Comparison of ENCODE assay signal across 8 mouse cellular contexts in genomic region chr1:88562361-88562760, GRCm38 (mm10). TPM values are rescaled to one million over a fixed set of nuclear protein-coding genes. Genes with fewer than 3 reads are reported as not detected.
DNase-seq lines count a peak whose midpoint lies in the region; ATAC-seq and TF ChIP-seq lines count a peak whose summit lies in the region.

No protein-coding gene starts in this region.

- no peak overlapping the region for H3K27ac ChIP-seq in forebrain, embryonic 14.5 days (ENCODE audit: low read depth, low read length)

- H3K36me3 ChIP-seq in G1E (replicated peaks): no peaks in the 10 kb centered on the region
- no peaks in the 10 kb centered on the region for H3K36me3 ChIP-seq in forebrain, embryonic 14.5 days (ENCODE audit: control insufficient read depth, insufficient read depth, low read length)

- H3K9ac ChIP-seq in forebrain, embryonic 14.5 days (ENCODE audit: low read length): no peak overlapping the region

- peaks cover 5% of the 10 kb centered on the region for H3K27me3 ChIP-seq in G1E (ENCODE audit: insufficient read depth, low read length)
- H3K27me3 ChIP-seq in forebrain, embryonic 14.5 days (replicated peaks; ENCODE audit: control insufficient read depth, insufficient read depth, low read length): no peaks in the 10 kb centered on the region

- 22% methylated on average over 3 of the region's 3 CpGs for WGBS in forebrain, embryonic 14.5 days
- WGBS in lung, adult 2 months: 36% methylated on average over 3 of the region's 3 CpGs

- peak; percentile 83 for TF ChIP-seq CTCF in G1E (IDR thresholded peaks at IDR 0.05; ENCODE audit: low read depth, low read length)
- TF ChIP-seq CTCF in lung, adult 2 months (IDR thresholded peaks at IDR 0.05; ENCODE audit: insufficient read depth, low read length): peak; percentile 88

- no peaks in the 10 kb centered on the region for H3K9me3 ChIP-seq in G1E (replicated peaks)
- no peaks in the 10 kb centered on the region for H3K9me3 ChIP-seq in forebrain, embryonic 14.5 days (replicated peaks; ENCODE audit: control insufficient read depth, low read length)

- DNase-seq in G1E (ENCODE audit: low spot score): peak; percentile 14
- DNase-seq in c-Kit-positive CD71-negative TER-119-negative erythroid progenitor cells, embryonic 14.5 days (ENCODE audit: low read depth): peak; percentile 74
- peak; percentile 81 for DNase-seq in forebrain, embryonic 14.5 days (ENCODE audit: low spot score)
- DNase-seq in heart, postnatal 36 days: peak; percentile 86 to 91
- peak; percentile 62 to 81 for DNase-seq in layer of hippocampus, adult 18-20 months (ENCODE audit: low spot score in 2 of 2)
- DNase-seq in lung, adult 2 months: peak; percentile 87
- DNase-seq in retina, postnatal 1 day: peak; percentile 81
- DNase-seq in thymus, postnatal 36 days: peak; percentile 86 to 89

- intact Hi-C loops in heart, postnatal 36 days (cut with DNase I): loop anchor here (1.0 to 10.0 kb wide), 4 partner anchors 106 to 632 kb away; no protein-coding TSS in a partner anchor

- H3K4me1 ChIP-seq in G1E (ENCODE audit: insufficient read depth, low read depth, low read length): peaks cover 2% of the 10 kb centered on the region; the same call in 1 of the 2 replicates
- H3K4me1 ChIP-seq in forebrain, embryonic 14.5 days (ENCODE audit: control insufficient read depth, insufficient read depth, low read length): peaks cover 2% of the 10 kb centered on the region; the same call in 1 of the 2 replicates
- peaks cover 6% of the 10 kb centered on the region for H3K4me1 ChIP-seq in lung, adult 2 months (ENCODE audit: control insufficient read depth, insufficient read depth, low read length)

- no peak for ATAC-seq in G1E (ENCODE audit: extremely low read depth, insufficient number of reproducible peaks, low FRiP score, poor library complexity, severe bottlenecking)
- peak; percentile 80 for ATAC-seq in forebrain, embryonic 14.5 days

- H3K4me3 ChIP-seq in G1E (ENCODE audit: low read depth, low read length): no peak overlapping the region
- H3K4me3 ChIP-seq in forebrain, embryonic 14.5 days (ENCODE audit: low read depth, low read length): no peak overlapping the region
- H3K4me3 ChIP-seq in lung, adult 2 months (replicated peaks; ENCODE audit: extremely low read depth, low read depth, low read length): no peak overlapping the region

- H3K4me2 ChIP-seq in forebrain, embryonic 14.5 days (ENCODE audit: low read length): no peak overlapping the region

- no peak for TF ChIP-seq POLR2A in lung, adult 2 months (IDR thresholded peaks at IDR 0.05; ENCODE audit: borderline replicate concordance, extremely low read depth, low read depth, low read length)

RNA-seq across cellular contexts. Expression of gene Glrp1, which starts 52.5 kb away (rescaled TPM):
- total RNA-seq in G1E (2014; fragmentation: Nextera tagmentation): not detected in 2 replicates
- total RNA-seq in G1E (2017): 0.16 TPM in 1 of 2 replicates, not detected in the other
- polyA plus RNA-seq in G1E (2012): not detected in 2 replicates
- not detected in 2 replicates for polyA plus RNA-seq in forebrain, embryonic 14.5 days (2014; fragmentation: Nextera tagmentation; extraction: Ambion mirVana)
- not detected for total RNA-seq in heart, postnatal 36 days (2021)
- not detected for total RNA-seq in layer of hippocampus, adult 18-20 months (2021)
- polyA plus RNA-seq in lung, adult 2 months (2012; rRNA removed): 0.11 TPM in 1 of 2 replicates, not detected in the other

Comparison
In these comparisons a context has a peak if more than half of its experiments do, and no peak if none do; other contexts are left out.
1. DNase-seq: peak in every context shown above with its lines; median percentile 88 in heart, postnatal 36 days; 88 in thymus, postnatal 36 days; 87 in lung, adult 2 months; 81 in forebrain, embryonic 14.5 days; 81 in retina, postnatal 1 day; 74 in c-Kit-positive CD71-negative TER-119-negative erythroid progenitor cells, embryonic 14.5 days; 72 in layer of hippocampus, adult 18-20 months; 14 in G1E.